ENCODE assay signal across 32 mouse cellular contexts in genomic region chr16:18796645-18797044, GRCm38 (mm10). TPM values are rescaled to one million over a fixed set of nuclear protein-coding genes. Genes with fewer than 3 reads are reported as not detected.
DNase-seq lines count a peak whose midpoint lies in the region; ATAC-seq and TF ChIP-seq lines count a peak whose summit lies in the region.
"Had no signal": no experiment of that assay in that cellular context is flagged by ENCODE, and none has a peak within 500 bp of the region (broad histone marks: within the 10 kb centered on the region; RNA-seq: fewer than 3 reads in every experiment).

No protein-coding gene starts in this region.

- no peak overlapping the region for H3K4me3 ChIP-seq in embryonic facial prominence, embryonic 13.5 days
- no peak overlapping the region for H3K4me3 ChIP-seq in embryonic facial prominence, embryonic 10.5 days
- H3K4me3 ChIP-seq in limb, embryonic 14.5 days (replicated peaks; ENCODE audit: low read length): no peak overlapping the region
- H3K4me3 ChIP-seq in limb, embryonic 10.5 days: no peak overlapping the region
- H3K4me3 ChIP-seq: gastrocnemius, adult 2 months; hindbrain, embryonic 12.5 days; limb, embryonic 13.5 days; liver, embryonic 12.5 days; megakaryocyte, embryonic 14.5 days; midbrain, embryonic 12.5 days; neural tube, embryonic 15.5 days had no signal

- WGBS in embryonic facial prominence, embryonic 13.5 days: 80% methylated on average over 7 of the region's 7 CpGs
- 86% methylated on average over 7 of the region's 7 CpGs for WGBS in embryonic facial prominence, embryonic 10.5 days
- 83% methylated on average over 7 of the region's 7 CpGs for WGBS in limb, embryonic 14.5 days
- 91% methylated on average over 7 of the region's 7 CpGs for WGBS in limb, embryonic 10.5 days

- no peak for ATAC-seq in embryonic facial prominence, embryonic 13.5 days (ENCODE audit: insufficient number of reproducible peaks, insufficient read depth, low FRiP score, low TSS enrichment, low read depth)
- no peak for ATAC-seq in limb, embryonic 14.5 days (ENCODE audit: low FRiP score, low read depth)
- ATAC-seq: forebrain, embryonic 16.5 days; intestine, postnatal 0 days; liver, embryonic 12.5 days; liver, postnatal 0 days had no signal

- no peaks in the 10 kb centered on the region for H3K4me1 ChIP-seq in embryonic facial prominence, embryonic 13.5 days
- no peaks in the 10 kb centered on the region for H3K4me1 ChIP-seq in embryonic facial prominence, embryonic 10.5 days
- no peaks in the 10 kb centered on the region for H3K4me1 ChIP-seq in limb, embryonic 14.5 days (ENCODE audit: control insufficient read depth, insufficient read depth, low read length)
- no peaks in the 10 kb centered on the region for H3K4me1 ChIP-seq in limb, embryonic 10.5 days
- H3K4me1 ChIP-seq: hindbrain, embryonic 12.5 days; limb, embryonic 13.5 days; liver, embryonic 12.5 days; midbrain, embryonic 12.5 days; neural tube, embryonic 15.5 days had no signal

- H3K27ac ChIP-seq in embryonic facial prominence, embryonic 13.5 days: no peak overlapping the region; the same call in 1 of the 2 replicates
- H3K27ac ChIP-seq in embryonic facial prominence, embryonic 10.5 days (replicated peaks): no peak overlapping the region
- no peak overlapping the region for H3K27ac ChIP-seq in limb, embryonic 14.5 days (replicated peaks; ENCODE audit: low read depth, low read length)
- no peak overlapping the region for H3K27ac ChIP-seq in limb, embryonic 10.5 days
- H3K27ac ChIP-seq: gastrocnemius, adult 2 months; hindbrain, embryonic 12.5 days; limb, embryonic 13.5 days; liver, embryonic 12.5 days; midbrain, embryonic 12.5 days; neural tube, embryonic 15.5 days had no signal

- no peak for TF ChIP-seq POLR2A in limb, embryonic 14.5 days (IDR thresholded peaks at IDR 0.05; ENCODE audit: borderline replicate concordance, extremely low read depth, insufficient read depth, insufficient read length)

- DNase-seq in embryonic facial prominence, embryonic 10.5 days (ENCODE audit: low spot score): no peak
- DNase-seq in limb, embryonic 14.5 days (ENCODE audit: low spot score): peak; percentile 13
- no peak for DNase-seq in limb, embryonic 10.5 days (ENCODE audit: low spot score)
- DNase-seq in 3134 (ENCODE audit: extremely low read depth, insufficient read length, low spot score): peak; percentile 62
- peak; percentile 71 for DNase-seq in fibroblast of lung, adult 2 months (ENCODE audit: low read depth)
- no peak for DNase-seq in kidney, adult 11 months
- no peak for DNase-seq in neural tube, embryonic 10.5 days (ENCODE audit: extremely low spot score, low spot score)
- DNase-seq: adrenal gland, postnatal 25 days; cerebellum, adult 18-20 months; cerebellum, postnatal 10 days; gastrocnemius, adult 2 months; gastrocnemius, postnatal 36 days; heart, adult 18-20 months; heart, postnatal 10 days; kidney, postnatal 14 days; liver, postnatal 0 days; right cerebral cortex, postnatal 25 days; spleen, adult 18-20 months; thymus, adult 2 months; thymus, postnatal 36 days had no signal

- no peaks in the 10 kb centered on the region for H3K9me3 ChIP-seq in embryonic facial prominence, embryonic 13.5 days
- no peaks in the 10 kb centered on the region for H3K9me3 ChIP-seq in embryonic facial prominence, embryonic 10.5 days
- no peaks in the 10 kb centered on the region for H3K9me3 ChIP-seq in limb, embryonic 14.5 days (ENCODE audit: control insufficient read depth, low read length)
- H3K9me3 ChIP-seq in limb, embryonic 10.5 days (replicated peaks): no peaks in the 10 kb centered on the region
- H3K9me3 ChIP-seq: hindbrain, embryonic 12.5 days; limb, embryonic 13.5 days; liver, embryonic 12.5 days; megakaryocyte, embryonic 14.5 days; midbrain, embryonic 12.5 days; neural tube, embryonic 15.5 days had no signal

- H3K4me2 ChIP-seq in embryonic facial prominence, embryonic 13.5 days: no peak overlapping the region
- no peak overlapping the region for H3K4me2 ChIP-seq in limb, embryonic 14.5 days (replicated peaks; ENCODE audit: low read depth, low read length, severe bottlenecking)
- H3K4me2 ChIP-seq: heart, embryonic 11.5 days; hindbrain, embryonic 12.5 days; limb, embryonic 13.5 days; liver, embryonic 12.5 days; midbrain, embryonic 12.5 days; neural tube, embryonic 15.5 days had no signal

- H3K9ac ChIP-seq in embryonic facial prominence, embryonic 13.5 days: peak overlapping the region; percentile 54; the same call in 1 of the 2 replicates
- H3K9ac ChIP-seq in limb, embryonic 14.5 days (ENCODE audit: low read depth, low read length, severe bottlenecking): 0 out of 2 replicates have a peak overlapping the region, but pooled peaks have one; percentile 12
- H3K9ac ChIP-seq: hindbrain, embryonic 12.5 days; limb, embryonic 13.5 days; liver, embryonic 12.5 days; liver, postnatal 0 days; midbrain, embryonic 12.5 days; neural tube, embryonic 15.5 days had no signal

- no peaks in the 10 kb centered on the region for H3K27me3 ChIP-seq in embryonic facial prominence, embryonic 13.5 days
- no peaks in the 10 kb centered on the region for H3K27me3 ChIP-seq in embryonic facial prominence, embryonic 10.5 days (replicated peaks; ENCODE audit: low read depth, poor library complexity, severe bottlenecking)
- no peaks in the 10 kb centered on the region for H3K27me3 ChIP-seq in limb, embryonic 14.5 days (ENCODE audit: control insufficient read depth, insufficient read depth, low read length)
- H3K27me3 ChIP-seq in limb, embryonic 10.5 days (ENCODE audit: low read depth, poor library complexity, severe bottlenecking): no peaks in the 10 kb centered on the region
- H3K27me3 ChIP-seq: hindbrain, embryonic 12.5 days; limb, embryonic 13.5 days; liver, embryonic 12.5 days; megakaryocyte, embryonic 14.5 days; midbrain, embryonic 12.5 days; neural tube, embryonic 15.5 days had no signal

- H3K36me3 ChIP-seq in embryonic facial prominence, embryonic 13.5 days: peaks cover 95% of the 10 kb centered on the region
- peaks cover 99% of the 10 kb centered on the region for H3K36me3 ChIP-seq in embryonic facial prominence, embryonic 10.5 days (replicated peaks)
- H3K36me3 ChIP-seq in limb, embryonic 14.5 days (ENCODE audit: control insufficient read depth, insufficient read depth, low read length): peaks cover 75% of the 10 kb centered on the region
- peaks cover 99% of the 10 kb centered on the region for H3K36me3 ChIP-seq in limb, embryonic 10.5 days
- H3K36me3 ChIP-seq: neural tube, embryonic 15.5 days had no signal

RNA-seq across cellular contexts. Expression of gene Ufd1, which starts 14.9 kb away (rescaled TPM):
- polyA plus RNA-seq in embryonic facial prominence, embryonic 13.5 days (2015; fragmentation: Nextera tagmentation; extraction: Ambion mirVana): 116 and 119 TPM in 2 replicates
- 103 and 107 TPM in 2 replicates for polyA plus RNA-seq in embryonic facial prominence, embryonic 10.5 days (2016; fragmentation: Nextera tagmentation; extraction: Ambion mirVana)
- 67.0 and 72.1 TPM in 2 replicates for polyA plus RNA-seq in limb, embryonic 14.5 days (2012; rRNA removed)
- 63.9 and 69.9 TPM in 2 replicates for polyA plus RNA-seq in limb, embryonic 14.5 days (2014; fragmentation: Nextera tagmentation; extraction: Ambion mirVana)
- 99.3 and 118 TPM in 2 replicates for polyA plus RNA-seq in limb, embryonic 10.5 days (2016; fragmentation: Nextera tagmentation; extraction: Ambion mirVana)

RNA-seq across cellular contexts. Expression of gene Cdc45, which starts 15.1 kb away (rescaled TPM):
- 47.5 and 47.8 TPM in 2 replicates for polyA plus RNA-seq in embryonic facial prominence, embryonic 13.5 days (2015; fragmentation: Nextera tagmentation; extraction: Ambion mirVana)
- polyA plus RNA-seq in embryonic facial prominence, embryonic 10.5 days (2016; fragmentation: Nextera tagmentation; extraction: Ambion mirVana): 73.8 and 77.3 TPM in 2 replicates
- polyA plus RNA-seq in limb, embryonic 14.5 days (2012; rRNA removed): 52.5 and 53.2 TPM in 2 replicates
- 36.8 and 39.8 TPM in 2 replicates for polyA plus RNA-seq in limb, embryonic 14.5 days (2014; fragmentation: Nextera tagmentation; extraction: Ambion mirVana)
- 82.9 and 88.0 TPM in 2 replicates for polyA plus RNA-seq in limb, embryonic 10.5 days (2016; fragmentation: Nextera tagmentation; extraction: Ambion mirVana)

RNA-seq across cellular contexts. Expression of gene Cldn5, which starts 20.0 kb away (rescaled TPM):
- 27.8 and 29.6 TPM in 2 replicates for polyA plus RNA-seq in embryonic facial prominence, embryonic 13.5 days (2015; fragmentation: Nextera tagmentation; extraction: Ambion mirVana)
- 20.0 and 22.0 TPM in 2 replicates for polyA plus RNA-seq in embryonic facial prominence, embryonic 10.5 days (2016; fragmentation: Nextera tagmentation; extraction: Ambion mirVana)
- 33.6 and 37.4 TPM in 2 replicates for polyA plus RNA-seq in limb, embryonic 14.5 days (2012; rRNA removed)
- polyA plus RNA-seq in limb, embryonic 14.5 days (2014; fragmentation: Nextera tagmentation; extraction: Ambion mirVana): 26.1 and 29.9 TPM in 2 replicates
- 18.7 and 21.4 TPM in 2 replicates for polyA plus RNA-seq in limb, embryonic 10.5 days (2016; fragmentation: Nextera tagmentation; extraction: Ambion mirVana)

RNA-seq across cellular contexts. Expression of gene 2510002D24Rik, which starts 39.7 kb away (rescaled TPM):
- 44.1 and 49.3 TPM in 2 replicates for polyA plus RNA-seq in embryonic facial prominence, embryonic 13.5 days (2015; fragmentation: Nextera tagmentation; extraction: Ambion mirVana)
- 32.6 and 34.9 TPM in 2 replicates for polyA plus RNA-seq in embryonic facial prominence, embryonic 10.5 days (2016; fragmentation: Nextera tagmentation; extraction: Ambion mirVana)
- polyA plus RNA-seq in limb, embryonic 14.5 days (2012; rRNA removed): 49.5 and 55.3 TPM in 2 replicates
- polyA plus RNA-seq in limb, embryonic 14.5 days (2014; fragmentation: Nextera tagmentation; extraction: Ambion mirVana): 24.4 and 28.2 TPM in 2 replicates
- polyA plus RNA-seq in limb, embryonic 10.5 days (2016; fragmentation: Nextera tagmentation; extraction: Ambion mirVana): 35.9 and 39.8 TPM in 2 replicates

RNA-seq across cellular contexts. Expression of gene Gm28539, which starts 39.7 kb away (rescaled TPM):
- polyA plus RNA-seq in embryonic facial prominence, embryonic 13.5 days (2015; fragmentation: Nextera tagmentation; extraction: Ambion mirVana): not detected in 2 replicates
- not detected in 2 replicates for polyA plus RNA-seq in embryonic facial prominence, embryonic 10.5 days (2016; fragmentation: Nextera tagmentation; extraction: Ambion mirVana)
- polyA plus RNA-seq in limb, embryonic 14.5 days (2012; rRNA removed): 4.9 TPM in 1 of 2 replicates, not detected in the other
- not detected in 2 replicates for polyA plus RNA-seq in limb, embryonic 14.5 days (2014; fragmentation: Nextera tagmentation; extraction: Ambion mirVana)
- not detected in 2 replicates for polyA plus RNA-seq in limb, embryonic 10.5 days (2016; fragmentation: Nextera tagmentation; extraction: Ambion mirVana)
- polyA plus RNA-seq: forebrain, embryonic 16.5 days; heart, embryonic 11.5 days; hindbrain, embryonic 12.5 days; intestine, postnatal 0 days; kidney, embryonic 14.5 days; limb, embryonic 13.5 days; liver, embryonic 12.5 days; liver, postnatal 0 days; midbrain, embryonic 12.5 days; stomach, embryonic 16.5 days; thymus, adult 2 months had no signal

Comparison
In these comparisons a context has a peak if more than half of its experiments do, and no peak if none do; other contexts are left out.
1. DNase-seq: peak in limb, embryonic 14.5 days (single experiment), 3134 (single experiment) and fibroblast of lung, adult 2 months (single experiment); none in embryonic facial prominence, embryonic 10.5 days (single experiment), limb, embryonic 10.5 days (single experiment), kidney, adult 11 months (single experiment) and neural tube, embryonic 10.5 days (single experiment).